Mouse (Mus musculus) C2C12 (cell line): ENCODE measurements at regions not wholly inside any gene's neighbourhood (a gene's known extent, or its start where the extent isn't known, plus 50 kb on each side); places are given as distances from the start of the nearest gene placed in this dataset.

Experiments
- CEBPB ChIP-seq: IDR thresholded peaks from one replicate; pipeline ENCODE4 v1.6.1; 2011; ENCODE audit warnings: low read depth, mild to moderate bottlenecking, control low read depth, moderate library complexity
- CTCF ChIP-seq: IDR thresholded peaks from one replicate; pipeline ENCODE4 v1.5.1; 2011; ENCODE audit not compliant: control insufficient read depth, insufficient read depth, insufficient read length
- MYOG ChIP-seq: IDR thresholded peaks from one replicate; pipeline ENCODE4 v1.6.1; 2011; ENCODE audit not compliant: control insufficient read depth, insufficient read length; ENCODE audit errors: extremely low read depth
- USF1 ChIP-seq: IDR thresholded peaks from one replicate; pipeline ENCODE4 v1.6.1; 2011; ENCODE audit warnings: low read depth, mild to moderate bottlenecking, control low read depth, moderate library complexity

- TF ChIP-seq MYOG (no peak), CEBPB (no peak), CTCF (no peak), USF1 (no peak)
Measured at GRCm38 (mm10) chr2:50417135-50417534, 120.5 kb upstream of the Mmadhc start.
